Mouse (Mus musculus): ENCODE data around the gene Ube2u.

Gene Ube2u

DNA sequence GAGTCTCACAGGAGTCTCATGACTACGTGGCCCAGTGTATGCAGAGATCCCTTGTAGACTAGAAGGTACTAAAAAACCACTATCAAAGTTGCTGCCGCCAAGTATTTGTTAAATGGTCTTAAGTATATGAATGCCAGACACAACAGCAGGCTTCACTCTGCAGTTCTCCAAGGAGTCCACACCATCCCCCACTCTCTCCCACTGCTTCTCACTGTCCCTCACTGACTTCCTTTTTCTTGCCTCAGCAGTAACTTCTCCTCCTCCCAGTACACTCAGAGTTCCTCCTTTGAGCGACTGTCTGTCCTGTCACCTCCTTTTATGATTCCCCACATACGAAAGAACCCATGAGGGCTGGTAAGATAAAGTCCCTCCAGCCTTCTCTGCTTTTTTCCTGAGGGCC is 69.3 kb downstream of the Ube2u start:
- DNase-seq (ENCODE audit: low spot score) = no peak

DNA sequence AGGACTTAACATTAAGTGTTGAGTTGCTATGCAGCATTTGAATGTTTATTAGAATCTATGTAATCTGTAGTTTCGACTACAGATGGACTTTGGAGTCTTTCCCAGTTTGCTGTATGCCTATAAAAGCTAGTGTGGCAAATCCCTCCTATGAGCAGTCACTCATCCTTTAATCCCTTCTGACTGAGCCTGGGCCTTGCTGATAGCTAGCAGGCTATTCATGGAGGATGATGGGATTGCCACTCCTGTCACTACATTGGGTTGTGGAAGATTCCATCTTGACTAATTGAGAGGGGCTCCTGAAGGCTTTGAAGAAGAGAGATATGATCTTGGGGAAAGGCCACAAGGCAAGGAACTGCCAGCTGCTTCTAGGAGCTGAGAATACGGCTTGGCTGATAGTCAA is 74.6 kb downstream of the Ube2u start:
- no peak for DNase-seq (ENCODE audit: low spot score)

DNA sequence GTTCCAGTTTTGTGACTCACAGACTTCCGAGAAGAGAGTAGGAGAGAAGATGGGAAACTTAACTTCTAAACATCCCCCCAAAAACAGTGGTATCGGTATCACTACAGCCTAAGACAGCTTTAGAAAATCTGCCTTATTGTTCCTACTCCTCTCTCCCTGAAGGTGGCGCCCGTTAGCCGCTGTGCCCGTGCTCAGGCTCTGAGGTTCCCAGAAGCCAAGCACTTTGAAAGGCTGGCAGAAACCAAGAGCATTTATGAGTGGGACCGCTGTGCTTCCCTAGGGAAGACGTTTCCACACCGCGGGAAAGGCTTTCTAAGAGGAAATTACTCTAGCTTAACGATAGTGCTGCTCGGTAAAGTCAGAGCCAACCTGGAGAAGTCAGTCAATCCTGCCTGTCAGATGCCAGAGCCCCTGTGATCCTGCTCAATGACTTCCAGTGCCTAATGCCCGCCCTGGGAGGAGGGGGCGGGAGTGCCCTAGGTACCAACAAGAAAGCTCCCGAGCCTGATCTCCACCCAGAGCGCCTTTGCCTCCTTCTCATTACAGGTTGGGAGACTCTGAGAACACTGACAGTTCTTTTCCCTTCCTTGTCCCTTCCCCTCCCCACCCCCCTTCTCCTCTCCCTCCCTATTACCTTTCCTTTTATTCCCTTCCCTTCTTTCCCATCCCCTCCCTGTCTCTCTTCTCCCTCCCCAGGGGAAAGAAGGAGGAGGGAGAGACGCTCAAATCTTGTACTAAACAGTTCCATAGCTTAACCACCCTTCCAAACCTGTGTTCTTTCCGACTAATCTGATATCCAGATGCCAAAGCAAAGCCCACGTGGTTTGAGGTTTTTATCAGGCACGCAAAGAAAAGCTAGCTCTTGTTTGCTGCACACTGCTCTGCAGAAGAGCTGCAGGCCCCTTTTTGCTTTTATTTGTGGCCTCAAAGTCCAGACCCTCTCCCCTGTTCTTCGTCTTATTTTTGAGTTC is 109.9 kb downstream of the Ube2u start:
- DNase-seq (ENCODE audit: low spot score) = peak; percentile 18

DNA sequence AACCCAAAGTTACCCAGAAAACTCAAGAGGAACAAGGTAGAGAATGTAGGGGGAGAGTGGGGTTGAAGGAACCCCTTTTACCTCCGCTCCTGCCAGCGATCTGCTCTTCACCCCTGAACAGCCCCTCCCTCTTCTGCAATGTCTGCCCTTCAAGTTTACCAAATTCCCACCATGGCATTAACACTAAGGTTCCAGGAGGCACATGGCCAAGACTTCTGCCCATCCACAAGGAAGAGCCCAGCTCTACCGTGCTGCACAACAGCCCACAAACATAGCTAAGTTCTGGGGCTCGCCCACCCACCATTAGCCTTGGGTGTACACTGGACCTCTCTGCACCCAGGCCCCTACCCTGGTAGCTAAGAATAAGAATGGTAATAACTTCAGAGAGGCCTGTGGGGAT is 117.1 kb downstream of the Ube2u start:
- DNase-seq (ENCODE audit: low spot score) = no peak

DNA sequence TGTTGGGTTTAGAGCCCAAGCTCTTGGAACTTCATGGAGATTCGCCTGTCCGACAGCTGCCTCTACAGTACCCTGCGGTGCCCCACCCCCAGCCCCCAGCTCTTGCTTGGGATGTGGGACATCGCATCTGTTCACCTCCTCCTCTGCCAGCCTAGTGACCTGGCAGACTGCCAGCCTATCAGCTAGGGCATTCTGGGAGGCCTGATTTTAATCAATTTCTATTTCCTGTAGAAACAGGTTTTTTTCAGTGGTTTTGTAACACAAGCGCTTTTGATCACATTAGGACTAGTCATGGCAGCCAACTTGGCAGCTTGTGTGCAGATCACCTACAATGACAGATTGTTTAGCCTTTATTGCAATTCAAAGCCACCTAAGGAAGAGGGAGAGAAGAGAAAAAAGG is 118.0 kb downstream of the Ube2u start:
- DNase-seq (ENCODE audit: low spot score) = no peak

DNA sequence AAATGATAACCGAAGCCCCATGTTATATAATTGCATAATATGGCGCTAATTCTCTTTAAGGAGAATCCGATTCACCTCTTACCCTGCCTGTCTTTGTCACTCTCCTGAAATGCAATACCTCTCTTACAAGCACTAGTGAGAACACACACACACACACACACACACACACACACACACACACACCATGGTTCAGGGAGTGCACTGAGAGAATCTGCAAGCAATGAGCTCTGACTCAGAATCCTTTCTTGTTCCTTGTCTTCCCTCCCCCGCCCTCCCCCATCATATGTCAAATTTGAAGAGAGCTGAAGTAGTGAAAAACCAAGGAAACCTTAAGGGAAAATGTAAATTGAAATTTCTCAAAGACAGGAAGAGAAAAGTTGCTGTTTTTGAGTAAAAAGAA is 118.4 kb downstream of the Ube2u start:
- no peak for DNase-seq (ENCODE audit: low spot score)

Measured in urinary bladder, postnatal 10 days (tissue).